Mouse (Mus musculus) C2C12 (cell line): ENCODE results near the gene Tnr. TPM values are rescaled to one million over a fixed set of nuclear protein-coding genes. Genes with fewer than 3 reads are reported as not detected.

Source experiments
- H3K27me3 ChIP-seq: one replicate; pipeline ENCODE4 v1.6.1; 2011; ENCODE audit not compliant: control insufficient read depth, insufficient read depth, insufficient read length
- H3K36me3 ChIP-seq: one replicate; pipeline ENCODE4 v1.6.1; 2011; ENCODE audit not compliant: control insufficient read depth, insufficient read depth
- H3K4me3 ChIP-seq: one replicate; pipeline ENCODE4 v1.5.1; 2011; ENCODE audit warnings: mild to moderate bottlenecking, control low read depth; ENCODE audit not compliant: poor library complexity, insufficient read depth, severe bottlenecking
- H3K79me2 ChIP-seq: one replicate; pipeline ENCODE4 v1.6.1; 2011; ENCODE audit not compliant: control insufficient read depth, insufficient read depth
- H3K79me3 ChIP-seq: one replicate; pipeline ENCODE4 v1.6.1; 2011; ENCODE audit warnings: low read depth, control low read depth
- H3ac ChIP-seq: one replicate; pipeline ENCODE3; 2011; ENCODE audit warnings: low read depth; ENCODE audit not compliant: control insufficient read depth, insufficient read length
- CEBPB ChIP-seq: IDR thresholded peaks from one replicate; pipeline ENCODE4 v1.6.1; 2011; ENCODE audit warnings: low read depth, mild to moderate bottlenecking, control low read depth, moderate library complexity
- CTCF ChIP-seq: IDR thresholded peaks from one replicate; pipeline ENCODE4 v1.5.1; 2011; ENCODE audit not compliant: control insufficient read depth, insufficient read depth, insufficient read length
- FOSL1 ChIP-seq: IDR thresholded peaks from one replicate; pipeline ENCODE4 v1.8.0; 2011; ENCODE audit warnings: mild to moderate bottlenecking, low read length; ENCODE audit not compliant: poor library complexity, insufficient read depth, severe bottlenecking
- MAX ChIP-seq: IDR thresholded peaks from one replicate; pipeline ENCODE4 v1.6.1; 2011; ENCODE audit warnings: mild to moderate bottlenecking, control low read depth
- MYOD1 ChIP-seq: IDR thresholded peaks from one replicate; pipeline ENCODE4 v1.6.1; 2011; ENCODE audit warnings: low read depth; ENCODE audit not compliant: control insufficient read depth, insufficient read length
- MYOG ChIP-seq: IDR thresholded peaks from one replicate; pipeline ENCODE4 v1.6.1; 2011; ENCODE audit not compliant: control insufficient read depth, insufficient read length; ENCODE audit errors: extremely low read depth
- USF1 ChIP-seq: IDR thresholded peaks from one replicate; pipeline ENCODE4 v1.6.1; 2011; ENCODE audit warnings: low read depth, mild to moderate bottlenecking, control low read depth, moderate library complexity
- polyA plus RNA-seq: library from polyadenylated mRNA; unstranded; fragments of >200 nt; fragmentation: generic; extraction: Trizol; gene quantifications from one replicate; pipeline ENCODE4 v1.2.1, GENCODE M21; 2012; ENCODE audit warnings: missing spikeins

Tnr gene
- polyA plus RNA-seq, 1 experiment, result under 0.01 TPM

DNA sequence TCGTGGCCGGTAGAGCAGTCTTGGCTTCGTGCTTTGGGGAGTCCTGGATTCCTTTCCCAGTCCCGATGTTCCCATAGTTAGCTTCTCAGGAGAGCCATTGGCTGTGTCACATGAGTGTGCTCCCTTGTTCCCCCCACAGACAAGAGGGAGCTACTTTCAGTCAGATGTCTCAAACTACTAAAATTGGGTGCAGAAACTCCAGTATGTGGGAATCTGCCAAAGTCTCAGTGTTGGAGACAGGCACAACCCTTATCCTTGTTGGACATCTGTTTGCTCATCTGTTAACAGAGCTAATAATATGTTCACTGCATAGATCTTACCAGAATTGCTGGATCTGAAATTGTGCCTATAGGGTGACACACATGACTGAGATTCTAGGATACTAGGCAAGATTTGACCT, 21.7 kb upstream of the Tnr start:
- no peaks in the 10 kb centered on the region for H3K79me3 ChIP-seq
- H3K27me3 ChIP-seq, result no peaks in the 10 kb centered on the region
- no peak overlapping the region for H3K4me3 ChIP-seq
- H3K79me2 ChIP-seq, result no peaks in the 10 kb centered on the region
- H3ac ChIP-seq, result no peak overlapping the region
- TF ChIP-seq MAX, result no peak
- no peak for TF ChIP-seq FOSL1
- TF ChIP-seq CTCF, result no peak
- TF ChIP-seq CEBPB, result no peak
- no peak for TF ChIP-seq MYOD1
- TF ChIP-seq MYOG, result no peak
- no peak for TF ChIP-seq USF1
- no peaks in the 10 kb centered on the region for H3K36me3 ChIP-seq

DNA sequence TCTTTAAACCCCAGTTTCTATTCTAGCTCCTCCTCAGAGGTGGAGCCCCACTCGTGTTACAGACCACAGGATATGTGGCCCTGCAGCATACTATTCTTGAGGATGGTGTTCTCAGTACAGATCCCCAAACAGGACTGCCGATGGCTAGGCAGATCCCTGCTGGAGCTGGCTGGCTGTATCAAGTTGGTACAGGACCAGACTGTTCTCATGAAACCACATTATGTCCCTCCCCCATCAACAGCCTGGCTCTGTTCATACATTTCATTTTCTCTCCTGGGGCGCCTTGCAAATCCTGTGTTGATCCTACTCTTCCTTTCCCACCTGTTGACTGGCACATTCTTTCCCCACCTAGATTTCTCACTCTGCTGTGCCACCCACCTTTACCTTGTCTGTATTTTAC, 12.9 kb upstream of the Tnr start:
- no peaks in the 10 kb centered on the region for H3K36me3 ChIP-seq
- TF ChIP-seq MYOG (no peak), MYOD1 (no peak), MAX (no peak), USF1 (no peak), FOSL1 (no peak), CTCF (no peak), CEBPB (no peak)
- no peaks in the 10 kb centered on the region for H3K79me2 ChIP-seq
- no peak overlapping the region for H3K4me3 ChIP-seq
- no peak overlapping the region for H3ac ChIP-seq
- no peaks in the 10 kb centered on the region for H3K79me3 ChIP-seq
- no peaks in the 10 kb centered on the region for H3K27me3 ChIP-seq

DNA sequence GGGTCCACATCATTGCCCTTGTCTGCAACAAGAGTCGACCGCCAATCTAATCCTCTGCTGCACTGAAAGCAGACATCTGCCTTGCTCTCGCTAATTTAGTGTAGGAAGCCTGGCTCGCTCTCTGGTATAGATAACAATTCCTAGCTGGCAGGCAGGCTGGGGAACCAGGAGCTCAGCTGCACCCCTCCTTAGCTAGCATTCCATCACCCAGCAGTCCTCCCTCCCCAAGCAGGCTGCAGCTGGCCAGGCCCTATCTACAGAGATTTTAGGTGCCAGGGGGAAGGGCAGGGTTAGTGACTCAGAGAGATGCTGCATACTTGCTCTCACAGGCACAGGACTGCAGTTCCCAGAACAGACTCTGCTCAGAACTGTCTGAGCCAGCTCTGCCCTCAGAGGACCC, 5.9 kb upstream of the Tnr start:
- no peak for TF ChIP-seq FOSL1
- no peak for TF ChIP-seq USF1
- no peak for TF ChIP-seq MYOD1
- no peak for TF ChIP-seq CEBPB
- no peak for TF ChIP-seq CTCF
- no peak for TF ChIP-seq MAX
- TF ChIP-seq MYOG, result no peak
- H3K79me2 ChIP-seq, result no peaks in the 10 kb centered on the region
- H3K4me3 ChIP-seq, result no peak overlapping the region
- no peaks in the 10 kb centered on the region for H3K27me3 ChIP-seq
- no peak overlapping the region for H3ac ChIP-seq
- no peaks in the 10 kb centered on the region for H3K79me3 ChIP-seq
- no peaks in the 10 kb centered on the region for H3K36me3 ChIP-seq

DNA sequence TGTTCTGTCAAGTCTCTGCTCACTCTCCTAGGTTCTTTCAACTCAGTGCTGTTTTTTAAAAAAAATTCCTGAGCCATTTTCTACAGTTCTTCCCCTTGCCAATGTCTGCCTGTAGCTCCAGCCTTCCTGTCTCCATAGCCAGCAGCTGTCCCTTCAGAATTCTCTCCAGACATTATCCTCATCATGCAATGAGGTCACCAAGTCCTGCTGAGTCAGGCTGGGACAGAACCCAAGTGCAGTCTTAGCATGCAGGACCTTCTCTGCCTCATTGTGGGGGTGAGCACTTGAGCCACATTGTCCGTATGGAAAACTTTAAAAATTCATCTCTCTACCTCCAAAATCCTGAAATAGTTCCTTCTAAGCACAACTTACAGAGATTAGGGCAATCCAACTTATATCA, 4.4 kb upstream of the Tnr start:
- Histone ChIP-seq H3K27me3 (no peaks in the 10 kb centered on the region), H3ac (no peak overlapping the region), H3K79me2 (no peaks in the 10 kb centered on the region), H3K79me3 (no peaks in the 10 kb centered on the region), H3K36me3 (no peaks in the 10 kb centered on the region), H3K4me3 (no peak overlapping the region)
- TF ChIP-seq CEBPB (no peak), FOSL1 (no peak), MYOD1 (no peak), MYOG (no peak), MAX (no peak), CTCF (no peak), USF1 (no peak)

DNA sequence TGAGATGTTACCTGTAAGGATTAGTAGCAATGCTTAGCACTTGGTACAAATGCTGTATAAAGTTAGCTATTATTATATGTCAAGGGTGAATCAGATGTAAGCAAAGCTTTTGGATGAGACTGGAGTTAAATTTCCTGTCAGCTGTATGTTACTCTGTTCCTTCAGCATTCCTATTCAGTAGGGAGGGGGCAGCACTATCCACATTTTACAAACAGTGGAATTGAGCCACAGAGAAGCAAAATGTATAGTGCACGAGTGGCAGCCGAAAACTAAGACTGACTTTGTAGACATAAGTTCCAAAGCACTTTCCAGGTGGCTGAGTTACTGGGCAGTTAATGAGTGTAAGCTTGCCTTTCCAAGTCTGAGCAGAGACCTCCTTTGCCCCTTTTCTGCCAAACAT, 500 bp upstream of the Tnr start:
- no peak overlapping the region for H3K4me3 ChIP-seq
- no peak overlapping the region for H3ac ChIP-seq
- no peaks in the 10 kb centered on the region for H3K79me2 ChIP-seq
- TF ChIP-seq FOSL1 (no peak), CTCF (no peak), MYOD1 (no peak), CEBPB (no peak), USF1 (no peak), MAX (no peak), MYOG (no peak)
- H3K36me3 ChIP-seq, result no peaks in the 10 kb centered on the region
- H3K27me3 ChIP-seq, result no peaks in the 10 kb centered on the region
- H3K79me3 ChIP-seq, result no peaks in the 10 kb centered on the region

DNA sequence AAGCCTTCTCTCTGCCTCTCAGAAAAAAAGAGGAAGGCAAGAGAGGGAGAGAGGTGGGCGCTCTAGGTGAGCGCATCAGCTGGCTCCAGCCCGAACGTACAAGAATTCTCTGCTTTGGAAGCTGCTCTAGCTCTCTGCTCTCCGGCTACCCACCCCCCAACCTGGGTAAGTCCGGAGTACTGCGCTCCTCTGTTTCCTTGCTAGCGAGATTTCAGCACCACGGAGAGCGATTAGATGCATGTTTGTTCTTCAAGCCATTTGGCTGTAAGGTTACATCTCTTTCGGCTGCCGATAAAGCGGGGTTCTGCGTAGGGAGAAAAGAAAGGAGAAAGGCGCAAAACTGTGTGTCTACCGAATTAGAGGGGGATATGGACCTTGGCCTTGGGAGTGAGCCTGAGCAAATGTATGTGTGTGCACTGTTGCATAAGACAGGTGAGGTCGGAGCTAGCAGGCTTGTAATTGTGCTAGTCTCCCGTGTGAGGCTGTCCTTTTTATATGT, 531 bp downstream of the Tnr start:
- Histone ChIP-seq H3ac (no peak overlapping the region), H3K79me3 (no peaks in the 10 kb centered on the region), H3K36me3 (no peaks in the 10 kb centered on the region), H3K4me3 (no peak overlapping the region), H3K27me3 (no peaks in the 10 kb centered on the region), H3K79me2 (no peaks in the 10 kb centered on the region)
- TF ChIP-seq USF1, result no peak
- TF ChIP-seq MYOG, result no peak
- no peak for TF ChIP-seq CTCF
- no peak for TF ChIP-seq CEBPB
- no peak for TF ChIP-seq MYOD1
- no peak for TF ChIP-seq FOSL1
- no peak for TF ChIP-seq MAX
